9 mouse cellular contexts compared by ENCODE assay signal in genomic region chr13:51813621-51814615, GRCm38 (mm10). TPM values are rescaled to one million over a fixed set of nuclear protein-coding genes. Genes with fewer than 3 reads are reported as not detected.
DNase-seq lines count a peak whose midpoint lies in the region; ATAC-seq and TF ChIP-seq lines count a peak whose summit lies in the region.
"Had no signal": no experiment of that assay in that cellular context is flagged by ENCODE, and none has a peak within 500 bp of the region (broad histone marks: within the 10 kb centered on the region; RNA-seq: fewer than 3 reads in every experiment).

No protein-coding gene starts in this region.

- no peak for TF ChIP-seq CTCF in liver, postnatal 0 days (IDR thresholded peaks at IDR 0.05; ENCODE audit: low read depth)

- WGBS in liver, embryonic 12.5 days (ENCODE audit: insufficient replicate concordance) = 48% methylated on average over 10 of the region's 10 CpGs
- WGBS in liver, postnatal 0 days (ENCODE audit: insufficient replicate concordance) = 43% methylated on average over 10 of the region's 10 CpGs
- WGBS in heart, embryonic 11.5 days (ENCODE audit: insufficient replicate concordance) = 55% methylated on average over 10 of the region's 10 CpGs

- H3K27ac ChIP-seq in liver, embryonic 12.5 days = no peak overlapping the region
- no peak overlapping the region for H3K27ac ChIP-seq in liver, postnatal 0 days (ENCODE audit: low read depth)
- no peak overlapping the region for H3K27ac ChIP-seq in heart, embryonic 11.5 days (ENCODE audit: low read depth, low read length)
- H3K27ac ChIP-seq: neural tube, embryonic 12.5 days had no signal

- DNase-seq in liver = peak; percentile 19
- peak; percentile 85 for DNase-seq in c-Kit-positive CD71-negative TER-119-negative erythroid progenitor cells, embryonic 14.5 days (ENCODE audit: low read depth)
- peak; percentile 33 for DNase-seq in liver, postnatal 0 days
- peak; percentile 55 to 86 for DNase-seq in thymus, adult 18-20 months
- DNase-seq in adrenal gland, adult 18-20 months (ENCODE audit: low spot score in 2 of 2) = no peak
- no peak for DNase-seq in adrenal gland, postnatal 36 days

- no peaks in the 10 kb centered on the region for H3K9me3 ChIP-seq in liver, embryonic 12.5 days (replicated peaks)
- no peaks in the 10 kb centered on the region for H3K9me3 ChIP-seq in liver, postnatal 0 days (ENCODE audit: low read length)
- no peaks in the 10 kb centered on the region for H3K9me3 ChIP-seq in heart, embryonic 11.5 days (replicated peaks; ENCODE audit: control insufficient read depth, low read length)
- H3K9me3 ChIP-seq: neural tube, embryonic 12.5 days had no signal

- no peak for TF ChIP-seq EP300 in liver, postnatal 0 days (IDR thresholded peaks at IDR 0.05; ENCODE audit: low read depth)

- H3K4me1 ChIP-seq in liver, embryonic 12.5 days = peaks cover 35% of the 10 kb centered on the region
- H3K4me1 ChIP-seq in liver, postnatal 0 days (ENCODE audit: insufficient read depth) = no peaks in the 10 kb centered on the region
- H3K4me1 ChIP-seq in heart, embryonic 11.5 days (ENCODE audit: control insufficient read depth, insufficient read depth, low read length) = peaks cover 23% of the 10 kb centered on the region

- no peaks in the 10 kb centered on the region for H3K36me3 ChIP-seq in liver, embryonic 12.5 days
- no peaks in the 10 kb centered on the region for H3K36me3 ChIP-seq in liver, postnatal 0 days (replicated peaks; ENCODE audit: insufficient read depth, low read length)
- H3K36me3 ChIP-seq in heart, embryonic 11.5 days (ENCODE audit: control insufficient read depth, insufficient read depth, low read length) = no peaks in the 10 kb centered on the region
- H3K36me3 ChIP-seq: neural tube, embryonic 12.5 days had no signal

- ATAC-seq in liver, embryonic 12.5 days = no peak
- ATAC-seq in liver, postnatal 0 days = no peak
- no peak for ATAC-seq in heart, embryonic 11.5 days (replicated peaks; ENCODE audit: insufficient number of reproducible peaks, low FRiP score, low TSS enrichment)

- no peaks in the 10 kb centered on the region for H3K27me3 ChIP-seq in liver, embryonic 12.5 days (replicated peaks)
- H3K27me3 ChIP-seq in liver, postnatal 0 days (ENCODE audit: insufficient read depth, low read length) = no peaks in the 10 kb centered on the region
- no peaks in the 10 kb centered on the region for H3K27me3 ChIP-seq in heart, embryonic 11.5 days (ENCODE audit: control insufficient read depth, insufficient read depth, low read length)
- H3K27me3 ChIP-seq: neural tube, embryonic 12.5 days had no signal

- H3K9ac ChIP-seq in liver, embryonic 12.5 days = no peak overlapping the region
- no peak overlapping the region for H3K9ac ChIP-seq in liver, postnatal 0 days (replicated peaks)
- H3K9ac ChIP-seq in heart, embryonic 11.5 days (ENCODE audit: low read depth, low read length) = no peak overlapping the region
- H3K9ac ChIP-seq: neural tube, embryonic 12.5 days had no signal

- H3K4me3 ChIP-seq in liver, embryonic 12.5 days = no peak overlapping the region
- H3K4me3 ChIP-seq in liver, postnatal 0 days (ENCODE audit: low read depth, low read length) = no peak overlapping the region
- no peak overlapping the region for H3K4me3 ChIP-seq in heart, embryonic 11.5 days (ENCODE audit: low read depth, low read length)
- H3K4me3 ChIP-seq: neural tube, embryonic 12.5 days had no signal

- no peak overlapping the region for H3K4me2 ChIP-seq in liver, embryonic 12.5 days
- H3K4me2 ChIP-seq in liver, postnatal 0 days (ENCODE audit: low read depth, low read length) = no peak overlapping the region
- H3K4me2 ChIP-seq in heart, embryonic 11.5 days = no peak overlapping the region
- H3K4me2 ChIP-seq: neural tube, embryonic 12.5 days had no signal

RNA-seq across cellular contexts. Expression of gene Sema4d, which starts 20.4 kb away (rescaled TPM):
- polyA plus RNA-seq in liver, embryonic 12.5 days (2016; fragmentation: Nextera tagmentation; extraction: Ambion mirVana) = 10.8 TPM in 2 replicates
- polyA plus RNA-seq in liver, postnatal 0 days (2015; fragmentation: Nextera tagmentation; extraction: Ambion mirVana) = 2.9 and 3.9 TPM in 2 replicates
- total RNA-seq in adrenal gland, adult 18-20 months (2021) = 10 to 100 TPM in 1 of 2 experiments, 1 to 10 TPM in 1; 8.0 to 13.5 TPM
- polyA plus RNA-seq in heart, embryonic 11.5 days (2014; fragmentation: Nextera tagmentation; extraction: Ambion mirVana) = 11.0 and 13.7 TPM in 2 replicates
- total RNA-seq in adrenal gland, postnatal 36 days (2021) = 10 to 100 TPM; 12.4 to 15.7 TPM

RNA-seq across cellular contexts. Expression of gene Gadd45g, which starts 32.6 kb away (rescaled TPM):
- polyA plus RNA-seq in liver, embryonic 12.5 days (2016; fragmentation: Nextera tagmentation; extraction: Ambion mirVana) = 22.2 and 23.3 TPM in 2 replicates
- 16.3 and 20.6 TPM in 2 replicates for polyA plus RNA-seq in liver, postnatal 0 days (2015; fragmentation: Nextera tagmentation; extraction: Ambion mirVana)
- total RNA-seq in adrenal gland, adult 18-20 months (2021) = 10 to 100 TPM; 44.9 to 80.0 TPM
- polyA plus RNA-seq in heart, embryonic 11.5 days (2014; fragmentation: Nextera tagmentation; extraction: Ambion mirVana) = 45.3 and 48.9 TPM in 2 replicates
- total RNA-seq in adrenal gland, postnatal 36 days (2021) = 10 to 100 TPM; 71.8 to 72.5 TPM

Comparison
In these comparisons a context has a peak if more than half of its experiments do, and no peak if none do; other contexts are left out.
1. DNase-seq: peak in liver (single experiment), c-Kit-positive CD71-negative TER-119-negative erythroid progenitor cells, embryonic 14.5 days (single experiment), liver, postnatal 0 days (single experiment) and thymus, adult 18-20 months (2 of 2); none in adrenal gland, adult 18-20 months (0 of 2) and adrenal gland, postnatal 36 days (0 of 2).